Mouse (Mus musculus) B cell, adult 2 months (primary cell): Measurements from ENCODE around the gene Rcn2.

ENCODE experiments used
- DNase-seq, 2 experiments: peaks; one replicate each; pipeline ENCODE4 v3.0.0; 2022

Gene Rcn2

GRCm38 (mm10) chr9:56097584-56098298, 56.1 kb downstream of the Rcn2 start:
- DNase-seq, result peak; percentile 47 to 54

- peak; percentile 53 to 59 for DNase-seq
Measured at GRCm38 (mm10) chr9:56100041-56100522, 58.4 kb downstream of the Rcn2 start.

- no peak for DNase-seq
Measured at GRCm38 (mm10) chr9:56101022-56101421, 59.4 kb downstream of the Rcn2 start.

GRCm38 (mm10) chr9:56104921-56105320, 63.3 kb downstream of the Rcn2 start:
- no peak for DNase-seq

GRCm38 (mm10) chr9:56106274-56107072, 64.8 kb downstream of the Rcn2 start:
- no peak for DNase-seq

DNA sequence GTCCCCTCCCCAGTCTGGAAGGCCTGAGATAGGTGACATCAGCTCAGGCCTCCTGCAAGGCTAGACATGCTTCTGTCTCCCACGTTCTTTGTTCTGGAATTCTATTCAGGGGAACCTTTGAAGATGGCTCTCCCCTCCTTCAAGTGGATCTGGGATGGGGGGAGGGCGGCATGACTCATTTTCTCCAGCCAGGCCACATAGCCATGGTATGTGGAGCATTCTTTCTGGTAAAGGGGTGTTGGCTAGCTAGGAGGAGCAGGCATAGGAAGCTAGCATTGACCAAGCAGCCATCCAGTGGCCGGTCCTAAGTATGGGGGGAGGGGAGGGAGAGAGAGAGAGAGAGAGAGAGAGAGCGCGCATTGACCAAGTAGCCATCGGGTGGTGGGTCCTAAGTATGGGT, 65.9 kb downstream of the Rcn2 start:
- no peak for DNase-seq

- DNase-seq, result peak; percentile 11 to 28
Measured at GRCm38 (mm10) chr9:56108174-56108573, 66.5 kb downstream of the Rcn2 start.
